Comparison of ENCODE assay signal across 12 mouse cellular contexts in the genomic region with DNA sequence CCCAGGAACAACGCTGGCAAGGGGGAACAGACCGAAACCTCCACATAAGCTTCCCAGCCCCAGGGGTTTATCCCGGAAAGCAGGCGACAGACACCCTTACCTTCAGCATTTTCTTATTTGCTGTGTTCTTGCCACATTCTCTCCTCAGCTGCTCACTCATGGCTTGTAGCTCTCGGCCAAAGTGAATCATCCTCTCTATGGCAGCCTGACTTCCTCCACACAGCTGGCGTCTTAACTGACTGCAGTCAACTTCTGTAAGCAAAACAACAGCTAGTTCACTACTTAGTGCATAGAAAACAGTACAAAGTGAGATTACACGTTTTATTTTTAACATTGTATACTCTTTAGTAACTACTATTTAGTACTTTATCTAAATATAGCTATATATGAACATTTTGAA.
"Had no signal": no experiment of that assay in that cellular context is flagged by ENCODE, and none has a peak within 500 bp of the region (broad histone marks: within the 10 kb centered on the region; RNA-seq: fewer than 3 reads in every experiment).

No protein-coding gene starts in this region.

- DNase-seq: kidney, adult 18-20 months; kidney, postnatal 25 days; left cerebral cortex, postnatal 4 days; liver, postnatal 0 days; lung, embryonic 14.5 days; retina, postnatal 1 day; right cerebral cortex, postnatal 14 days; right cerebral cortex, postnatal 4 days; thymus, adult 18-20 months; thymus, postnatal 36 days had no signal

- ATAC-seq: liver, postnatal 0 days; lung, postnatal 0 days; midbrain, embryonic 15.5 days had no signal
